Mouse (Mus musculus): ENCODE measurements around the gene Jak3. TPM values are rescaled to one million over a fixed set of nuclear protein-coding genes. Genes with fewer than 3 reads are reported as not detected.

The Jak3 gene
- polyA plus RNA-seq, 1 experiment from 2014 or later, result 11.5 TPM

GRCm38 (mm10) chr8:71659751-71660150 is 16.3 kb upstream of the Jak3 start:
- peaks cover 32% of the 10 kb centered on the region for H3K27me3 ChIP-seq (replicated peaks; ENCODE audit: control insufficient read depth, insufficient read depth, low read length)
- H3K4me3 ChIP-seq (ENCODE audit: low read length), result no peak overlapping the region
- 52% methylated on average over 1 of the region's 1 CpGs for WGBS
- no peak overlapping the region for H3K4me2 ChIP-seq (ENCODE audit: low read depth, low read length)
- H3K36me3 ChIP-seq (ENCODE audit: control insufficient read depth, insufficient read depth, low read length), result no peaks in the 10 kb centered on the region
- H3K9me3 ChIP-seq (ENCODE audit: control insufficient read depth, low read length), result no peaks in the 10 kb centered on the region
- no peak for ATAC-seq
- no peak overlapping the region for H3K9ac ChIP-seq (ENCODE audit: low read depth, low read length)
- no peak overlapping the region for H3K27ac ChIP-seq (ENCODE audit: low read length)
- H3K4me1 ChIP-seq (ENCODE audit: control insufficient read depth, insufficient read depth, low read length), result peaks cover 9% of the 10 kb centered on the region

- Histone ChIP-seq H3K9ac (ENCODE audit: low read depth, low read length) (no peak overlapping the region), H3K4me3 (ENCODE audit: low read length) (no peak overlapping the region), H3K27me3 (replicated peaks; ENCODE audit: control insufficient read depth, insufficient read depth, low read length) (peaks cover 25% of the 10 kb centered on the region), H3K9me3 (ENCODE audit: control insufficient read depth, low read length) (no peaks in the 10 kb centered on the region), H3K27ac (ENCODE audit: low read length) (no peak overlapping the region), H3K4me2 (ENCODE audit: low read depth, low read length) (no peak overlapping the region), H3K4me1 (ENCODE audit: control insufficient read depth, insufficient read depth, low read length) (peaks cover 12% of the 10 kb centered on the region; the same call in 1 of the 2 replicates), H3K36me3 (ENCODE audit: control insufficient read depth, insufficient read depth, low read length) (no peaks in the 10 kb centered on the region)
- ATAC-seq, result peak; percentile 40
- 8% methylated on average over 36 of the region's 36 CpGs for WGBS
These were observed 15.6 kb upstream of the Jak3 start for GRCm38 (mm10) chr8:71660325-71661120.

- peak; percentile 74 for ATAC-seq
- no peaks in the 10 kb centered on the region for H3K36me3 ChIP-seq (ENCODE audit: control insufficient read depth, insufficient read depth, low read length)
- peak overlapping the region; percentile 30 for H3K4me3 ChIP-seq (ENCODE audit: low read length)
- H3K9me3 ChIP-seq (ENCODE audit: control insufficient read depth, low read length), result no peaks in the 10 kb centered on the region
- WGBS, result 5% methylated on average over 21 of the region's 22 CpGs
- no peak overlapping the region for H3K27ac ChIP-seq (ENCODE audit: low read length)
- peak overlapping the region; percentile 57 for H3K4me2 ChIP-seq (ENCODE audit: low read depth, low read length)
- H3K4me1 ChIP-seq (ENCODE audit: control insufficient read depth, insufficient read depth, low read length), result peaks cover 29% of the 10 kb centered on the region
- H3K9ac ChIP-seq (ENCODE audit: low read depth, low read length), result peak overlapping the region; percentile 19; the same call in 1 of the 2 replicates
- peaks cover 8% of the 10 kb centered on the region for H3K27me3 ChIP-seq (replicated peaks; ENCODE audit: control insufficient read depth, insufficient read depth, low read length)
These were observed 10.6 kb upstream of the Jak3 start for GRCm38 (mm10) chr8:71665331-71666130.

GRCm38 (mm10) chr8:71666855-71667254 is 9.2 kb upstream of the Jak3 start:
- Histone ChIP-seq H3K36me3 (ENCODE audit: control insufficient read depth, insufficient read depth, low read length) (no peaks in the 10 kb centered on the region), H3K4me1 (ENCODE audit: control insufficient read depth, insufficient read depth, low read length) (peaks cover 37% of the 10 kb centered on the region), H3K4me3 (ENCODE audit: low read length) (no peak overlapping the region), H3K9ac (ENCODE audit: low read depth, low read length) (no peak overlapping the region), H3K9me3 (ENCODE audit: control insufficient read depth, low read length) (no peaks in the 10 kb centered on the region), H3K27me3 (replicated peaks; ENCODE audit: control insufficient read depth, insufficient read depth, low read length) (peaks cover 12% of the 10 kb centered on the region; the same call in 1 of the 2 replicates), H3K4me2 (ENCODE audit: low read depth, low read length) (no peak overlapping the region), H3K27ac (ENCODE audit: low read length) (no peak overlapping the region)
- WGBS, result 50% methylated on average over 1 of the region's 1 CpGs
- no peak for ATAC-seq

- Histone ChIP-seq H3K9me3 (ENCODE audit: control insufficient read depth, low read length) (no peaks in the 10 kb centered on the region), H3K27me3 (replicated peaks; ENCODE audit: control insufficient read depth, insufficient read depth, low read length) (peaks cover 12% of the 10 kb centered on the region; the same call in 1 of the 2 replicates), H3K4me1 (ENCODE audit: control insufficient read depth, insufficient read depth, low read length) (peaks cover 40% of the 10 kb centered on the region), H3K4me2 (ENCODE audit: low read depth, low read length) (no peak overlapping the region), H3K36me3 (ENCODE audit: control insufficient read depth, insufficient read depth, low read length) (no peaks in the 10 kb centered on the region), H3K27ac (ENCODE audit: low read length) (no peak overlapping the region), H3K4me3 (ENCODE audit: low read length) (no peak overlapping the region), H3K9ac (ENCODE audit: low read depth, low read length) (no peak overlapping the region)
- ATAC-seq, result no peak
- 59% methylated on average over 5 of the region's 5 CpGs for WGBS
These were observed 8.8 kb upstream of the Jak3 start for GRCm38 (mm10) chr8:71667256-71667655.

- Histone ChIP-seq H3K4me2 (ENCODE audit: low read depth, low read length) (peak overlapping the region; percentile 44), H3K9me3 (ENCODE audit: control insufficient read depth, low read length) (no peaks in the 10 kb centered on the region), H3K27me3 (replicated peaks; ENCODE audit: control insufficient read depth, insufficient read depth, low read length) (peaks cover 12% of the 10 kb centered on the region; the same call in 1 of the 2 replicates), H3K36me3 (ENCODE audit: control insufficient read depth, insufficient read depth, low read length) (no peaks in the 10 kb centered on the region), H3K9ac (ENCODE audit: low read depth, low read length) (0 out of 2 replicates have a peak overlapping the region, but pooled peaks have one; percentile 24), H3K27ac (ENCODE audit: low read length) (no peak overlapping the region), H3K4me1 (ENCODE audit: control insufficient read depth, insufficient read depth, low read length) (peaks cover 40% of the 10 kb centered on the region), H3K4me3 (ENCODE audit: low read length) (peak overlapping the region; percentile 19; the same call in 1 of the 2 replicates)
- WGBS, result 4% methylated on average over 21 of the region's 21 CpGs
- ATAC-seq, result 0 out of 2 replicates have a peak, but pooled peaks have one; percentile 17
These were observed 7.7 kb upstream of the Jak3 start for GRCm38 (mm10) chr8:71668220-71668975.

- Histone ChIP-seq H3K27ac (ENCODE audit: low read length) (no peak overlapping the region), H3K4me1 (ENCODE audit: control insufficient read depth, insufficient read depth, low read length) (peaks cover 38% of the 10 kb centered on the region), H3K4me2 (ENCODE audit: low read depth, low read length) (peak overlapping the region; percentile 97), H3K9me3 (ENCODE audit: control insufficient read depth, low read length) (no peaks in the 10 kb centered on the region), H3K4me3 (ENCODE audit: low read length) (peak overlapping the region; percentile 58), H3K27me3 (replicated peaks; ENCODE audit: control insufficient read depth, insufficient read depth, low read length) (peaks cover 12% of the 10 kb centered on the region; the same call in 1 of the 2 replicates), H3K36me3 (ENCODE audit: control insufficient read depth, insufficient read depth, low read length) (no peaks in the 10 kb centered on the region), H3K9ac (ENCODE audit: low read depth, low read length) (peak overlapping the region; percentile 36; the same call in 1 of the 2 replicates)
- 9% methylated on average over 12 of the region's 12 CpGs for WGBS
- ATAC-seq, result no peak
These were observed 5.9 kb upstream of the Jak3 start for GRCm38 (mm10) chr8:71670198-71670597.

GRCm38 (mm10) chr8:71670621-71671548 is 5.2 kb upstream of the Jak3 start:
- no peak overlapping the region for H3K27ac ChIP-seq (ENCODE audit: low read length)
- peak overlapping the region; percentile 58 for H3K4me3 ChIP-seq (ENCODE audit: low read length)
- H3K4me1 ChIP-seq (ENCODE audit: control insufficient read depth, insufficient read depth, low read length), result peaks cover 37% of the 10 kb centered on the region
- H3K9me3 ChIP-seq (ENCODE audit: control insufficient read depth, low read length), result no peaks in the 10 kb centered on the region
- peak overlapping the region; percentile 97 for H3K4me2 ChIP-seq (ENCODE audit: low read depth, low read length)
- H3K9ac ChIP-seq (ENCODE audit: low read depth, low read length), result peak overlapping the region; percentile 36
- WGBS, result under 1% methylated on average over 63 of the region's 64 CpGs
- ATAC-seq, result peak; percentile 31
- H3K27me3 ChIP-seq (replicated peaks; ENCODE audit: control insufficient read depth, insufficient read depth, low read length), result peaks cover 12% of the 10 kb centered on the region; the same call in 1 of the 2 replicates
- no peaks in the 10 kb centered on the region for H3K36me3 ChIP-seq (ENCODE audit: control insufficient read depth, insufficient read depth, low read length)
